Mouse (Mus musculus): ENCODE results near the gene Tmem247. TPM values are rescaled to one million over a fixed set of nuclear protein-coding genes. Genes with fewer than 3 reads are reported as not detected.
A peak's percentile ranks its signal among the peaks of the same experiment; 100 is the strongest.

Tmem247 gene
- polyA plus RNA-seq, 1 experiment from 2014 or later, result not detected

DNA sequence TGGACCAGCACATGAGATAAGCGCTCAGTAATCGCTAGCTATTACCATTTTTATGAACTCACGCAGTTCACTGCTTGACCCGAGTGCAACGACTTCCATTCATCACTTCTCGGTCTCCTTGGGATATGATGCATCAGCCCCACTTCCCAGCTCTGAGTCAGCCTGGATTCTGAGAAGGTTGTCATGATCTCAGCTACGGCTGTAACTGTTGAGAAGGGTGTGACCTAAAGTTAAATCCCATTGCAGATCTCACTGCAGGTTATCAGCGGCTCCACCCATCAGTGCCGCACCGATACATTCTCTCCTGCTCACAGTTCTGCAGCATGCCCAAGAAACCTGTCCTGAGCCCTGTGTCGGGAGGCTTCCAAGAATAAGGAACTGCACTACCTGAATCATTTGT lies 2.6 kb downstream of the Tmem247 start:
- ATAC-seq (ENCODE audit: low FRiP score, low read depth), result no peak
- no peak overlapping the region for H3K4me2 ChIP-seq (replicated peaks)
- no peaks in the 10 kb centered on the region for H3K27me3 ChIP-seq
- no peak overlapping the region for H3K9ac ChIP-seq
- no peaks in the 10 kb centered on the region for H3K36me3 ChIP-seq
- no peak overlapping the region for H3K27ac ChIP-seq
- peaks cover 6% of the 10 kb centered on the region; the same call in 1 of the 2 replicates for H3K9me3 ChIP-seq
- 86% methylated on average over 11 of the region's 11 CpGs for WGBS
- no peak overlapping the region for H3K4me3 ChIP-seq
- H3K4me1 ChIP-seq, result peaks cover 15% of the 10 kb centered on the region

DNA sequence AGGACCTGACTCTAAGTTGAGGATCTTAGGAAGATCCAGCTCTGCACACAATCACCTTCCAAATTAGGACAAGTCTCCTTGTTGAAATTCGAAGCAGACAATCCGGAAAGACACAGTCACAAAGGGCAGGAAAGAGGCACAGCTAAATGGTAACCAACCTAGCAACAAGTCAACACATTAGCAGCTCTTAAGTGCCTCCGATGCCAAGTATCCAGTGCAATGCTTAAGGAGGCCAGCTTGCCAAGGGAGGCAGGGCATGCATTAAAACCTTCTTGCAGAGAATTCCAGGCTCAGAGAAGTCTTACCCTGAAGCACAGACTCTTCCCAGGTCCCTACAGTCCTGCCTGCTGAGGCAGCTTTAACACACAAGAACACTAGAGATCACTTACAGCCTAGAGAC lies 7.5 kb downstream of the Tmem247 start:
- H3K27me3 ChIP-seq, result no peaks in the 10 kb centered on the region
- H3K4me3 ChIP-seq, result no peak overlapping the region
- 0 out of 2 replicates have a peak, but pooled peaks cover 5% of the 10 kb centered on the region for H3K9me3 ChIP-seq
- H3K9ac ChIP-seq, result no peak overlapping the region
- H3K27ac ChIP-seq, result no peak overlapping the region
- H3K4me1 ChIP-seq, result peaks cover 21% of the 10 kb centered on the region
- ATAC-seq (ENCODE audit: low FRiP score, low read depth), result no peak
- H3K36me3 ChIP-seq, result no peaks in the 10 kb centered on the region
- WGBS, result 77% methylated on average over 3 of the region's 3 CpGs
- H3K4me2 ChIP-seq (replicated peaks), result no peak overlapping the region

DNA sequence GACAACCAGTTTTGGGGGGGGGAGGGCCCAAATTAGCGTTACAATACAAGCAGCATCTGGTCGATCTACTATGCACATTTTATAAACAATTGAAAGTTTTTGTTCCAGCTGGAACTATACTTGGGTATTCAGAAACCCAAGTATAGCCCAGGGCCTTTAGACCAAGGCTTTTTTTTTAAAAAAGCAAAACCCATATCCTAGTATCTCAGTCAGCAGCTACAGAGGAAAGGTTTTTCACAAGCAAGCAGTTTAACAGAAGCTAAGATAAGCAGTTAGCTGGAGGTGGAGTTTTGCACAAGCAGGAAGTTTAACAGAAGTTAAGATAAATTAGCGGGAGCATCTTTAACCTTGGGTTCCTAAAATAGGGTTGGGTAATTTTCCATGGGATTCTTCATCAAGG lies 9.7 kb downstream of the Tmem247 start:
- peaks cover 29% of the 10 kb centered on the region for H3K4me1 ChIP-seq
- H3K4me3 ChIP-seq, result no peak overlapping the region
- no peak overlapping the region for H3K27ac ChIP-seq
- no peaks in the 10 kb centered on the region for H3K27me3 ChIP-seq
- no peak for ATAC-seq (ENCODE audit: low FRiP score, low read depth)
- H3K9ac ChIP-seq, result no peak overlapping the region
- H3K36me3 ChIP-seq, result no peaks in the 10 kb centered on the region
- WGBS, result 90% methylated on average over 3 of the region's 3 CpGs
- H3K4me2 ChIP-seq (replicated peaks), result no peak overlapping the region
- H3K9me3 ChIP-seq, result 0 out of 2 replicates have a peak, but pooled peaks cover 5% of the 10 kb centered on the region

DNA sequence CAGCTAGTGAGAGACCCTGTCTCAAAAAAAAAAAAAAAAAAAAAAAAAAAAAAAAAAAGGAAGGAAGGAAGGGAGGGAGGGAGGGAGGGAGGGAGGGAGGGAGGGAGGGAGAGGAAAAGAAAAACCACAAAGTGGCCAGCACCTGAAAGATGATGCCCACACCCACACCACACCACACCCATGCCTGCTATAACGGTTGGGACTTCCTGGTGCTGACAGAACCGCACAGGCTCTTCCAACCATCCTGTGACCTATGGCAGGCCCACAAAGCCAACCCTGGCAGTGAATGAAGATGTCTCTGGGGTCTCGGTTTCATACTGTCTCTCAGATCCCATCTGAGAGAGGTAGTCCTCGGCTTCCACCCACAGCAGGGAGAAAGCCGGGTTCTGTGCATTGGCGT lies 12.2 kb downstream of the Tmem247 start:
- Histone ChIP-seq H3K4me2 (replicated peaks) (no peak overlapping the region), H3K27me3 (peaks cover 11% of the 10 kb centered on the region; the same call in 1 of the 2 replicates), H3K36me3 (no peaks in the 10 kb centered on the region), H3K9ac (no peak overlapping the region), H3K4me1 (peaks cover 18% of the 10 kb centered on the region; the same call in 1 of the 2 replicates), H3K9me3 (0 out of 2 replicates have a peak, but pooled peaks cover 5% of the 10 kb centered on the region), H3K27ac (no peak overlapping the region), H3K4me3 (no peak overlapping the region)
- no peak for ATAC-seq (ENCODE audit: low FRiP score, low read depth)
- 81% methylated on average over 6 of the region's 6 CpGs for WGBS

DNA sequence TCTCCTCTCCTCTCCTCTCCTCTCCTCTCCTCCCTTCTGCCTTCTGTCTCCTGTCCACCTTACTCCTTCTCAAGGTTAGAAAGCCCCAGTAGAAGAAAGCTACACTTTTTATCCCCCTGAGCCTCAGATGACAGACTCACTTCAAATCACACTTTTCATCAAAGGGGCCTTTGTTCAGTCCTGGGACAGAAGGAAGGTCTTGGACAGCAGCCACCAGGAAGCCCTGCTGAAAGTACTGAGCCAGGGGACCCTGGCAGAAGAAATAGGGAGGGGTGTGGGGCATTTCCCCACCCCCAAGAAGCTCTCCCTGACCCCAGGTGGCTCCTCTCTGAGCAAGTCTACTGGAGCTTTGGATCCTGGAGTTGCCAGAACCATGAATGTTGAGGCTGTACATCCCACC lies 12.8 kb downstream of the Tmem247 start:
- Histone ChIP-seq H3K4me1 (peaks cover 17% of the 10 kb centered on the region; the same call in 1 of the 2 replicates), H3K9me3 (0 out of 2 replicates have a peak, but pooled peaks cover 5% of the 10 kb centered on the region), H3K27me3 (peaks cover 15% of the 10 kb centered on the region; the same call in 1 of the 2 replicates), H3K4me2 (replicated peaks) (no peak overlapping the region), H3K36me3 (no peaks in the 10 kb centered on the region), H3K9ac (no peak overlapping the region), H3K27ac (no peak overlapping the region), H3K4me3 (no peak overlapping the region)
- no peak for ATAC-seq (ENCODE audit: low FRiP score, low read depth)

DNA sequence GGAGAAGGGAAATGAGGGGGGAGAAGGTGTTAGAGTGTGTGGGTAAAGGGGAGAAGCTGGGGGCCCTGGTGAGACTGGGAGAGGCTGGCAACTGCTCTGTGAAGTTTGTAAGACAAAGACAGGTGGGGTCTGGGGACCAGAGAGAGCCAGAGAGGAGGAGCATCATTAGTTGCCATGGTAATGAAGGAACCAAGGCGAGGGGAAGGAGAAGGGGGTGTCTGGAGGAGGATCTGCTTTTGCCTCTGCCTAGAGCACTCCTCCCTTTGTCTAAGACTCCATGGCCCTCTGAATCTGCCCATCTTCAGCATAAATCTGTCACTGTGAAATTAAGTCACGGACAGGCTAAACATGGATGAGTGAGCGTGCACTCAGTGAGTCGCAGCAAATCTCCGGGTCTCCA lies 15.7 kb downstream of the Tmem247 start:
- Histone ChIP-seq H3K27ac (no peak overlapping the region), H3K27me3 (peaks cover 17% of the 10 kb centered on the region; the same call in 1 of the 2 replicates), H3K4me3 (no peak overlapping the region), H3K4me2 (replicated peaks) (no peak overlapping the region), H3K4me1 (peaks cover 19% of the 10 kb centered on the region), H3K9me3 (no peaks in the 10 kb centered on the region), H3K36me3 (no peaks in the 10 kb centered on the region), H3K9ac (no peak overlapping the region)
- ATAC-seq (ENCODE audit: low FRiP score, low read depth), result no peak
- 41% methylated on average over 5 of the region's 5 CpGs for WGBS

DNA sequence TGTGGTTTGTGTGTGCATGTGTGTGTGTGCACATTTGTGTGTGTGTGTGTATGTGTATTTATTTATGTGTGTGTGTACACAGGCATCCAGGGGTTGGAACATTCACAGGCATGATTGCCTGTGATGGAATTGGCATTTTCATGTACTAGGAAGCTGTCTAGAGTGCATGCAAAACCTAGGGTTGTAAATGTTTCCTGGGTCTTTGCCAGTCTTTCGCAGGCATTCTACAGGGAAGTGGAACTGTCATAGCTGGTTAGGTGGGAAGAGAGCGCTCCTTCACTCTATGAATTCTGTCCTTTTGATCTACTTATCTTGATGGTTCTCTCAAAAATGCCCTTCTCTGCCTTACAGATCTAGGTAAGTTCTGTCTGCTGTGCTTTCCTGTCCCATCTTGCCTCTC lies 19.9 kb downstream of the Tmem247 start:
- Histone ChIP-seq H3K9ac (no peak overlapping the region), H3K36me3 (no peaks in the 10 kb centered on the region), H3K27me3 (peaks cover 17% of the 10 kb centered on the region; the same call in 1 of the 2 replicates), H3K4me1 (peaks cover 22% of the 10 kb centered on the region), H3K4me2 (replicated peaks) (peak overlapping the region; percentile 73), H3K4me3 (peak overlapping the region; percentile 41), H3K9me3 (no peaks in the 10 kb centered on the region), H3K27ac (no peak overlapping the region)
- no peak for ATAC-seq (ENCODE audit: low FRiP score, low read depth)
- 59% methylated on average over 2 of the region's 2 CpGs for WGBS

DNA sequence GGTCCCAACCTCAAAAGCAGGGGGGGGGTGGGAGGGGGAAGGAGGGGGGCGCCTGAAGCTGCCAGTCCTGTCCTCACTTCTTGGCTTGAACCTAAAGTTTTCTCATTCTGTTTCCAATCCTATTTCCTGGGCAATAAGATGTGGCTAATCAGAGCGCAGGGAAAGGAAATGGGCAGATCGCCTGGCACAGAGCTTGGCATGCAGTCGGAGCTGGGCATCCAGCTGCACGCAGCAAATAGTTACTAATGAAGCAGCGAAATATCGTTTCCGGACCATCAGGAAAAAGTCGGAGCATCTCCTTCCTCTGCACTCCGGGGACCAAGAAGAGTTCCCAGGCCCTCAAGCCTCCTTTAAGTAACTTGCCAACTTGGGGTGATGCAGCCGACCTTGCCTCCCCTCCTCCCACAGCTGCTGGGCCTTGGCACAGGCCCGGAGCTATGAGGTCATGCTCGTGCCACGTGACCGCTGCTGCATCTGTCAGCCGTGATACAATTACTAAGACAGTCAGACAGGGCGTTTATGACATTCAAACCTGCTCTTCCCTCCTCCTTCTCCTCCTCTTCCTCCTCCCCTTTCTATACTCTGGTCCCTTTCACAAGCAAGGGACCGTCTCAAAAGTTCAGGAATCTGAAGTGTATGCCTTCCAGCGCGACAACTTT lies 20.5 kb downstream of the Tmem247 start:
- WGBS, result 3% methylated on average over 20 of the region's 20 CpGs
- peak; percentile 88 for ATAC-seq (ENCODE audit: low FRiP score, low read depth)

DNA sequence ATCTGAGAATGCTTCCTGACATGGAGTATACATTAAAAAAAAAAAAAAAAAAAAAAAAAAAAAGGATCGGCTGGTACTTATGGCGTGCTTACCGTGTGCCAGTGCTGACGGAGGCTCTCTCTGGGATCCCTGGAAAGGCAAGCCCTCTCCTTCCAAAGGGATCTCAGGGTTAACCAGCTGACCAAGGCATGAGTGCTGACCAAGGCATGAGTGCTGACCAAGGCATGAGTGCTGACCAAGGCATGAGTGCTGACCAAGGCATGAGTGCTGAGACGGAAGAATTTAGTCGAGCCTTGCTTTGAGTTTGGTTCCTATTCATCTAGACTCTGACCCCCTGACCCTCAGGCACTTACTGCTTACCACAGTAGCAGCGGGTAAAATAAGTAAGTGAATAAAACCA lies 21.5 kb downstream of the Tmem247 start:
- Histone ChIP-seq H3K4me1 (peaks cover 18% of the 10 kb centered on the region), H3K9me3 (no peaks in the 10 kb centered on the region), H3K4me2 (replicated peaks) (no peak overlapping the region), H3K27ac (no peak overlapping the region), H3K4me3 (no peak overlapping the region), H3K27me3 (peaks cover 13% of the 10 kb centered on the region; the same call in 1 of the 2 replicates), H3K9ac (no peak overlapping the region), H3K36me3 (no peaks in the 10 kb centered on the region)
- WGBS, result 61% methylated on average over 7 of the region's 7 CpGs
- no peak for ATAC-seq (ENCODE audit: low FRiP score, low read depth)

More for the DNA sequence above, 20.5 kb downstream of the Tmem247 start:
- peaks cover 22% of the 10 kb centered on the region for H3K4me1 ChIP-seq
- peak overlapping the region; percentile 50 for H3K9ac ChIP-seq
- peaks cover 17% of the 10 kb centered on the region; the same call in 1 of the 2 replicates for H3K27me3 ChIP-seq
- H3K36me3 ChIP-seq, result no peaks in the 10 kb centered on the region
- H3K4me3 ChIP-seq, result peak overlapping the region; percentile 41
- H3K4me2 ChIP-seq (replicated peaks), result peak overlapping the region; percentile 73
- no peak overlapping the region; the same call in 1 of the 2 replicates for H3K27ac ChIP-seq
- H3K9me3 ChIP-seq, result no peaks in the 10 kb centered on the region

DNA sequence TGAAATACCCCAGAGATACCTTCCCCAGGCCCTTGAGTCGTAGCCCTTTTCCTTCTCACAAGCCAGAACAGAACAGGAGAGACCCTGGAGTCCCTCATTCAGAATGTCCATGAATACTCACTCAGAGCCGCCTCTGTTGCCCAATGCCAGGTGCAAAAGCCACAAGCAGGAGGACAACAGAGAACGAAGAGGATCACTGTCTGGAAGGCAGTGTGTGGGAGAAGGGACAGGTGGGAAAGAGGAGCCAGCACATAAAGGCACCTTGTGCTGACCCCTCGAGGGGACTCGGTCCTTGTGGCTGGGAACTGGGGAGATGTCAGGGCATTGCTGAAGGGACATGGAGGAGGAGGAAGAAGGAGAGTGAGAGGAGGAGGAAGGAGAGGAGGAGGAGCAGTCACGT lies 25.0 kb downstream of the Tmem247 start:
- Histone ChIP-seq H3K9me3 (no peaks in the 10 kb centered on the region), H3K9ac (no peak overlapping the region), H3K4me3 (no peak overlapping the region), H3K4me1 (peaks cover 15% of the 10 kb centered on the region), H3K4me2 (replicated peaks) (no peak overlapping the region), H3K36me3 (no peaks in the 10 kb centered on the region), H3K27me3 (no peaks in the 10 kb centered on the region; the same call in 1 of the 2 replicates), H3K27ac (no peak overlapping the region)
- no peak for ATAC-seq (ENCODE audit: low FRiP score, low read depth)
- WGBS, result 59% methylated on average over 6 of the region's 6 CpGs

DNA sequence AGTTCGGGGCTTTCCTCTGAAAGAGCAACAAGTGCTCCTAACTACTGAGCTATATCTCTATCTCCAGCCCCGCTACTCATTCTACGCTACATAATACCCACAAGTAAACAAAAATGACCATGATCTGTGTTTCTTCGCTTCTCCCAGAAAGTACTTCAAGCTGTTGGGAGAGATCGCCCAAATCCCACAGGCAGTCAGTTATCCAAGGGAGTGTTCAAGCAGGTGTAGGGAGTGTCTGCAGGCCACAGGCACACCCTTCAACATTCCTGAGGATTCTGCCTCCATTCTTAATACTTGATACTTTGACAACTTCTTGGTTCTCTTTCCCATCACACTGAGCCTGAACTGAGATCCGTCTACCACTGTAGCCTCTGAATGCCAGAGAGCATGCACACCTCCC lies 26.0 kb downstream of the Tmem247 start:
- H3K36me3 ChIP-seq, result no peaks in the 10 kb centered on the region
- ATAC-seq (ENCODE audit: low FRiP score, low read depth), result no peak
- peaks cover 14% of the 10 kb centered on the region for H3K4me1 ChIP-seq
- no peaks in the 10 kb centered on the region; the same call in 1 of the 2 replicates for H3K27me3 ChIP-seq
- no peak overlapping the region for H3K4me3 ChIP-seq
- no peaks in the 10 kb centered on the region for H3K9me3 ChIP-seq
- no peak overlapping the region for H3K4me2 ChIP-seq (replicated peaks)
- H3K9ac ChIP-seq, result no peak overlapping the region
- H3K27ac ChIP-seq, result no peak overlapping the region
- 83% methylated on average over 6 of the region's 6 CpGs for WGBS

DNA sequence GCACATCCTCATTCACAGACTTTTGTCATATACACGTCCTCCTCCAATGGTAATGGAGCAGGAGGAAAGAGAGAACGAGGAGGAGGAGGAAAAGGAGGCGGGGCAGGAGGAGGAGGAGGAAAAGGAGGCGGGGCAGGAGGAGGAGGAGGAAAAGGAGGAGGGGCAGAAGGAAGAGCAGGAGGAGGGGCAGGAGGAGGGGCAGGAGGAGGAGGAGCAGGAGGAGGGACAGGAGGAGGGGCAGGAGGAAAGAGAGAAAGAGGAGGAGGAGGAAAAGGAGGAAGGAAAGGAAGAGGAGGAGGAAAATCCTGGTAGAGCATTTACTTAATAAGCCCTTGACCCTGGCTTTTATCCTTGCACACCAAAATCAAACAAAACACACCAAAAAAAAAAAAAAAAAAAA lies 28.9 kb downstream of the Tmem247 start:
- H3K4me3 ChIP-seq, result no peak overlapping the region
- no peak overlapping the region for H3K27ac ChIP-seq
- H3K36me3 ChIP-seq, result no peaks in the 10 kb centered on the region
- 49% methylated on average over 4 of the region's 4 CpGs for WGBS
- H3K9ac ChIP-seq, result no peak overlapping the region
- H3K9me3 ChIP-seq, result no peaks in the 10 kb centered on the region
- H3K4me1 ChIP-seq, result peaks cover 17% of the 10 kb centered on the region
- no peak for ATAC-seq (ENCODE audit: low FRiP score, low read depth)
- H3K27me3 ChIP-seq, result no peaks in the 10 kb centered on the region
- H3K4me2 ChIP-seq (replicated peaks), result no peak overlapping the region
